Mouse (Mus musculus): ENCODE measurements around the gene Polr3g.
A peak's percentile ranks its signal among the peaks of the same experiment; 100 is the strongest.
"Not testable (repeated sequence)": the region's sequence is repeated elsewhere in the genome, so short reads cannot be mapped to it uniquely, and the experiment has no call there.

Gene Polr3g

GRCm38 (mm10) chr13:81710775-81711545 lies at the start of gene Polr3g, which contains the start of gene Mblac2:
TSS of gene Polr3g (minus strand) at chr13:81711013.
TSS of gene Mblac2 (plus strand) at chr13:81711341.
- DNase-seq (ENCODE audit: low read depth, low spot score) = peak; percentile 90

- no peak for DNase-seq (ENCODE audit: low read depth, low spot score)
Observed at GRCm38 (mm10) chr13:81760379-81760778, 49.6 kb upstream of the Polr3g start.

- DNase-seq (ENCODE audit: low read depth, low spot score) = no peak
Observed at GRCm38 (mm10) chr13:81757058-81757660, 46.3 kb upstream of the Polr3g start.

- no peak for DNase-seq (ENCODE audit: low read depth, low spot score)
Observed at GRCm38 (mm10) chr13:81755324-81755723, 44.5 kb upstream of the Polr3g start.

- no peak for DNase-seq (ENCODE audit: low read depth, low spot score)
Observed at GRCm38 (mm10) chr13:81754878-81755277, 44.1 kb upstream of the Polr3g start.

GRCm38 (mm10) chr13:81744092-81744396 lies 33.2 kb upstream of the Polr3g start:
- DNase-seq (ENCODE audit: low read depth, low spot score) = no peak

- DNase-seq (ENCODE audit: low read depth, low spot score) = no peak
Observed at GRCm38 (mm10) chr13:81743391-81744091, 32.7 kb upstream of the Polr3g start.

GRCm38 (mm10) chr13:81740898-81741297 lies 30.1 kb upstream of the Polr3g start:
- no peak for DNase-seq (ENCODE audit: low read depth, low spot score)

- no peak for DNase-seq (ENCODE audit: low read depth, low spot score)
Observed at GRCm38 (mm10) chr13:81736606-81737005, 25.8 kb upstream of the Polr3g start.

GRCm38 (mm10) chr13:81730362-81730761 lies 19.5 kb upstream of the Polr3g start:
- no peak for DNase-seq (ENCODE audit: low read depth, low spot score)

- DNase-seq (ENCODE audit: low read depth, low spot score) = no peak
Observed at GRCm38 (mm10) chr13:81729102-81729501, 18.3 kb upstream of the Polr3g start.

- DNase-seq (ENCODE audit: low read depth, low spot score) = not testable (repeated sequence)
Observed at GRCm38 (mm10) chr13:81728141-81728540, 17.3 kb upstream of the Polr3g start.

GRCm38 (mm10) chr13:81713896-81714295 lies 3.1 kb upstream of the Polr3g start:
- DNase-seq (ENCODE audit: low read depth, low spot score) = no peak

GRCm38 (mm10) chr13:81711546-81712371 lies 946 bp upstream of the Polr3g start:
- no peak for DNase-seq (ENCODE audit: low read depth, low spot score)

- no peak for DNase-seq (ENCODE audit: low read depth, low spot score)
Observed at GRCm38 (mm10) chr13:81710266-81710665, 547 bp downstream of the Polr3g start.

- no peak for DNase-seq (ENCODE audit: low read depth, low spot score)
Observed at GRCm38 (mm10) chr13:81709805-81710204, 1.0 kb downstream of the Polr3g start.

GRCm38 (mm10) chr13:81706311-81706710 lies 4.5 kb downstream of the Polr3g start:
- DNase-seq (ENCODE audit: low read depth, low spot score) = no peak

- no peak for DNase-seq (ENCODE audit: low read depth, low spot score)
Observed at GRCm38 (mm10) chr13:81703621-81704020, 7.2 kb downstream of the Polr3g start.

- no peak for DNase-seq (ENCODE audit: low read depth, low spot score)
Observed at GRCm38 (mm10) chr13:81703148-81703547, 7.7 kb downstream of the Polr3g start.

GRCm38 (mm10) chr13:81694446-81694845 lies 16.4 kb downstream of the Polr3g start:
- DNase-seq (ENCODE audit: low read depth, low spot score) = no peak

- DNase-seq (ENCODE audit: low read depth, low spot score) = no peak
Observed at GRCm38 (mm10) chr13:81691606-81692005, 19.2 kb downstream of the Polr3g start.

GRCm38 (mm10) chr13:81690477-81690876 lies 20.3 kb downstream of the Polr3g start:
- DNase-seq (ENCODE audit: low read depth, low spot score) = no peak
